Comparison of ENCODE assay signal across 8 mouse cellular contexts in the genomic region with DNA sequence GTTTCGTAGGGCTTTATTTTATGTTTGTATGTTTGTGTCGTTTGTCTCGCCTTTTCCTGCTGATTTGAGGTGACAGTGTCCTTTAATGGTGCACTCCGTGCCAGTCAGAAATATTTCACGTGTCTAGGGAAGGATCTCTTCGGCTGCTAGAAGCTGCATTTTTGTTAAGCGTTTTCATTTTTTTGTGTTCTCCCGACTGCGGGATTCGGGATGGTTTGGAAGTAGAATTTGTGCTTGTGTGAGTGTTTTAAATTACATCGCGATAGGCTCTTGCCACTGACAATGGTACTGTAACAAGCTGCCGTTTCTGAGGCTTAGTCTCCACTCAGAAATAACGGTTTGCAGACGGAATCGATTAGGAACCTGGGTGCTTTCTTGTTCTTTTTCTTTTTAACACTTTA. TPM values are rescaled to one million over a fixed set of nuclear protein-coding genes. Genes with fewer than 3 reads are reported as not detected.
DNase-seq lines count a peak whose midpoint lies in the region; ATAC-seq and TF ChIP-seq lines count a peak whose summit lies in the region.

No protein-coding gene starts in this region.

- peak overlapping the region; percentile 59 for H3K9ac ChIP-seq in lung, embryonic 14.5 days
- H3K9ac ChIP-seq in forebrain, postnatal 0 days, result peak overlapping the region; percentile 99
- peak overlapping the region; percentile 79 for H3K9ac ChIP-seq in liver, embryonic 15.5 days

- H3K4me1 ChIP-seq in lung, embryonic 14.5 days (ENCODE audit: insufficient read depth), result peaks cover 6% of the 10 kb centered on the region; the same call in 1 of the 2 replicates
- peaks cover 32% of the 10 kb centered on the region for H3K4me1 ChIP-seq in forebrain, postnatal 0 days (ENCODE audit: insufficient read depth)
- H3K4me1 ChIP-seq in liver, embryonic 15.5 days (replicated peaks), result peaks cover 38% of the 10 kb centered on the region

- H3K4me3 ChIP-seq in lung, embryonic 14.5 days (ENCODE audit: low read depth, low read length), result peak overlapping the region; percentile 87
- peak overlapping the region; percentile 89 for H3K4me3 ChIP-seq in forebrain, postnatal 0 days (ENCODE audit: low read depth, low read length)
- H3K4me3 ChIP-seq in liver, embryonic 15.5 days (replicated peaks), result peak overlapping the region; percentile 87

- H3K27me3 ChIP-seq in lung, embryonic 14.5 days (ENCODE audit: insufficient read depth, low read length), result no peaks in the 10 kb centered on the region
- no peaks in the 10 kb centered on the region for H3K27me3 ChIP-seq in forebrain, postnatal 0 days (ENCODE audit: insufficient read depth, low read length)
- peaks cover 19% of the 10 kb centered on the region; the same call in 1 of the 2 replicates for H3K27me3 ChIP-seq in liver, embryonic 15.5 days

- under 1% methylated on average over 16 of the region's 16 CpGs for WGBS in lung, embryonic 14.5 days
- under 1% methylated on average over 16 of the region's 16 CpGs for WGBS in forebrain, postnatal 0 days
- under 1% methylated on average over 16 of the region's 16 CpGs for WGBS in liver, embryonic 15.5 days (ENCODE audit: insufficient replicate concordance)

- peak; percentile 31 for DNase-seq in lung, embryonic 14.5 days
- no peak for DNase-seq in lung, adult 18-20 months
- DNase-seq in c-Kit-negative CD71-positive TER-119-positive erythroid progenitor cells, embryonic 14.5 days (ENCODE audit: low read depth, low spot score), result peak; percentile 44
- peak; percentile 53 for DNase-seq in forebrain, postnatal 0 days
- DNase-seq in frontal cortex, adult 2 months (ENCODE audit: extremely low spot score in 1 of 2, low spot score in 1 of 2), result no peak
- no peak for DNase-seq in yolk sac, embryonic 10.5 days (ENCODE audit: low spot score)
- DNase-seq in layer of hippocampus, adult 8-10 months (ENCODE audit: low spot score in 2 of 2), result no peak

- peak overlapping the region; percentile 91 for H3K4me2 ChIP-seq in lung, embryonic 14.5 days
- H3K4me2 ChIP-seq in forebrain, postnatal 0 days (ENCODE audit: low read depth), result peak overlapping the region; percentile 90
- peak overlapping the region; percentile 94 for H3K4me2 ChIP-seq in liver, embryonic 15.5 days

- peaks cover 22% of the 10 kb centered on the region for H3K36me3 ChIP-seq in lung, embryonic 14.5 days (ENCODE audit: insufficient read depth)
- H3K36me3 ChIP-seq in forebrain, postnatal 0 days (ENCODE audit: insufficient read depth), result peaks cover 4% of the 10 kb centered on the region; the same call in 1 of the 2 replicates
- peaks cover 18% of the 10 kb centered on the region for H3K36me3 ChIP-seq in liver, embryonic 15.5 days (replicated peaks)

- H3K9me3 ChIP-seq in lung, embryonic 14.5 days (ENCODE audit: low read depth, low read length), result no peaks in the 10 kb centered on the region
- H3K9me3 ChIP-seq in forebrain, postnatal 0 days (ENCODE audit: low read length), result no peaks in the 10 kb centered on the region
- no peaks in the 10 kb centered on the region for H3K9me3 ChIP-seq in liver, embryonic 15.5 days (replicated peaks)

- no peak overlapping the region for H3K27ac ChIP-seq in lung, embryonic 14.5 days (ENCODE audit: low read depth)
- peak overlapping the region; percentile 98 for H3K27ac ChIP-seq in forebrain, postnatal 0 days (ENCODE audit: low read depth, low read length)
- H3K27ac ChIP-seq in liver, embryonic 15.5 days (replicated peaks), result peak overlapping the region; percentile 84

- ATAC-seq in lung, embryonic 14.5 days (ENCODE audit: insufficient read depth), result no peak
- ATAC-seq in forebrain, postnatal 0 days, result no peak
- no peak for ATAC-seq in liver, embryonic 15.5 days (ENCODE audit: insufficient read depth)

- no peak for TF ChIP-seq CTCF in lung, embryonic 14.5 days (IDR thresholded peaks at IDR 0.05; ENCODE audit: low read depth)
- TF ChIP-seq CTCF in forebrain, postnatal 0 days (IDR thresholded peaks at IDR 0.05; ENCODE audit: low read depth), result no peak

RNA-seq across cellular contexts. Expression of a gene that starts 0.9 kb away (rescaled TPM):
- 5.6 and 6.5 TPM in 2 replicates for polyA plus RNA-seq in lung, embryonic 14.5 days (2014; fragmentation: Nextera tagmentation; extraction: Ambion mirVana)
- total RNA-seq in forebrain, postnatal 0 days (2014; rRNA removed), result 25.3 and 36.1 TPM in 2 replicates
- polyA plus RNA-seq in forebrain, postnatal 0 days (2015; fragmentation: Nextera tagmentation; extraction: Ambion mirVana), result 14.7 and 15.0 TPM in 2 replicates
- 5.0 and 5.2 TPM in 2 replicates for polyA plus RNA-seq in liver, embryonic 15.5 days (2015; fragmentation: Nextera tagmentation; extraction: Ambion mirVana)
- polyA plus RNA-seq in frontal cortex, adult 2 months (2012; rRNA removed), result 15.0 and 15.4 TPM in 2 replicates
- 10 to 100 TPM; 37.0 to 42.0 (median 40.7) TPM for total RNA-seq in layer of hippocampus, adult 8-10 months (2022)

Comparison
In these comparisons a context has a peak if more than half of its experiments do, and no peak if none do; other contexts are left out.
1. DNase-seq: peak in lung, embryonic 14.5 days (single experiment), c-Kit-negative CD71-positive TER-119-positive erythroid progenitor cells, embryonic 14.5 days (single experiment) and forebrain, postnatal 0 days (single experiment); none in lung, adult 18-20 months (0 of 2), frontal cortex, adult 2 months (0 of 2), yolk sac, embryonic 10.5 days (single experiment) and layer of hippocampus, adult 8-10 months (0 of 2).
2. Peak in every context shown above with its lines, with median percentiles within 50 percentile points of each other: H3K4me2 ChIP-seq, H3K4me3 ChIP-seq and H3K9ac ChIP-seq.